Comparison of ENCODE assay signal across 8 mouse cellular contexts in genomic region chr8:88454048-88454696, GRCm38 (mm10).
DNase-seq lines count a peak whose midpoint lies in the region; ATAC-seq lines count a peak whose summit lies in the region.

No protein-coding gene starts in this region.

- H3K4me1 ChIP-seq in forebrain, embryonic 12.5 days: peaks cover 51% of the 10 kb centered on the region
- peaks cover 14% of the 10 kb centered on the region; the same call in 1 of the 2 replicates for H3K4me1 ChIP-seq in hindbrain, embryonic 11.5 days (replicated peaks; ENCODE audit: control insufficient read depth, insufficient read depth, low read length)

- H3K27me3 ChIP-seq in forebrain, embryonic 12.5 days: peaks cover 64% of the 10 kb centered on the region
- H3K27me3 ChIP-seq in hindbrain, embryonic 11.5 days (ENCODE audit: control insufficient read depth, insufficient read depth, low read length): peaks cover 9% of the 10 kb centered on the region

- peak overlapping the region; percentile 86 for H3K27ac ChIP-seq in forebrain, embryonic 12.5 days
- peak overlapping the region; percentile 85 for H3K27ac ChIP-seq in hindbrain, embryonic 11.5 days (ENCODE audit: low read depth, low read length)

- peak overlapping the region; percentile 98 for H3K4me2 ChIP-seq in forebrain, embryonic 12.5 days
- H3K4me2 ChIP-seq in hindbrain, embryonic 11.5 days (replicated peaks; ENCODE audit: low read depth, low read length): peak overlapping the region; percentile 89

- peak overlapping the region; percentile 63 for H3K9ac ChIP-seq in forebrain, embryonic 12.5 days
- peak overlapping the region; percentile 57 for H3K9ac ChIP-seq in hindbrain, embryonic 11.5 days (ENCODE audit: low read depth, low read length)

- H3K36me3 ChIP-seq in forebrain, embryonic 12.5 days (replicated peaks): no peaks in the 10 kb centered on the region
- H3K36me3 ChIP-seq in hindbrain, embryonic 11.5 days (ENCODE audit: control insufficient read depth, insufficient read depth, low read length): no peaks in the 10 kb centered on the region

- ATAC-seq in cerebellum, adult (ENCODE audit: insufficient number of reproducible peaks, low FRiP score, low TSS enrichment): peak; percentile 53
- peak; percentile 87 for ATAC-seq in forebrain, embryonic 12.5 days (ENCODE audit: low FRiP score)
- ATAC-seq in hindbrain, embryonic 11.5 days (ENCODE audit: low FRiP score): peak; percentile 81

- DNase-seq in R1 (ENCODE audit: low read depth, low spot score): peak; percentile 37
- DNase-seq in hindbrain, embryonic 11.5 days (ENCODE audit: low spot score): peak; percentile 86
- peak; percentile 41 to 61 for DNase-seq in layer of hippocampus, postnatal 36 days
- peak; percentile 72 for DNase-seq in lung, postnatal 10 days
- DNase-seq in retina, embryonic 14.5 days (ENCODE audit: low spot score): peak; percentile 79
- DNase-seq in spleen, postnatal 36 days (ENCODE audit: low spot score in 2 of 2): no peak

- peaks cover 5% of the 10 kb centered on the region for H3K9me3 ChIP-seq in forebrain, embryonic 12.5 days
- H3K9me3 ChIP-seq in hindbrain, embryonic 11.5 days (ENCODE audit: control insufficient read depth, low read length): no peaks in the 10 kb centered on the region

- peak overlapping the region; percentile 58 for H3K4me3 ChIP-seq in forebrain, embryonic 12.5 days (replicated peaks)
- peak overlapping the region; percentile 43 for H3K4me3 ChIP-seq in hindbrain, embryonic 11.5 days (ENCODE audit: low read depth, low read length)

- under 1% methylated on average over 75 of the region's 75 CpGs for WGBS in forebrain, embryonic 12.5 days
- WGBS in hindbrain, embryonic 11.5 days: under 1% methylated on average over 47 of the region's 75 CpGs

Comparison
In these comparisons a context has a peak if more than half of its experiments do, and no peak if none do; other contexts are left out.
1. DNase-seq: peak in R1 (single experiment), hindbrain, embryonic 11.5 days (single experiment), layer of hippocampus, postnatal 36 days (2 of 2), lung, postnatal 10 days (single experiment) and retina, embryonic 14.5 days (single experiment); none in spleen, postnatal 36 days (0 of 2).
2. Peak in every context shown above with its lines, with median percentiles within 50 percentile points of each other: ATAC-seq.